Mouse (Mus musculus): Measurements from ENCODE around the gene Fam166a.
"Not testable (repeated sequence)": the region's sequence is repeated elsewhere in the genome, so short reads cannot be mapped to it uniquely, and the experiment has no call there.

Gene Fam166a

DNA sequence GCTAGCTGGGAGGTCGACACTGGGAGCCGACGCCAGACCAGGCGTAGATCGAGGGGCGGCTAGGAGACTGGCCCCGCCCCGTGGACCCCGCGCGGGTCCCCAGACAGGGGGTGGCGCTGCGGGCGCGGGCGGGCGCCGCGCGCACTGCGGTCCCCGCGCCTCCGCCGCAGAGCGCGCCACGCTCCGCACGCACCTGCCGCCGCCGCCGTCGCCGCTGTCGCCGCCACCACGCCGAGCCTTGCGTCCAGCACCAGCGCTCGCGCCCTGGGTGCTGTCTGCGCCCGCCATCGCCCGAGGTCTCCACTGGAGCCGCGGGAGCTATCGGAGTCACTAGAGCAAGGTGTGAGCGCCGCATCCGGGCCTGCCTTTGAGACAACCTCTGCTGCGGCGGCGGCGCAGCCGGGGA lies 23.6 kb downstream of the Fam166a start, which contains the start of the genes Rnf208 and Cysrt1:
Rnf208 (plus strand) TSS at position 155 of the 406 bp plus-strand sequence.
Cysrt1 (minus strand) TSS at position 352 of the 406 bp plus-strand sequence.
- peak; percentile 62 for DNase-seq (ENCODE audit: low spot score)

DNA sequence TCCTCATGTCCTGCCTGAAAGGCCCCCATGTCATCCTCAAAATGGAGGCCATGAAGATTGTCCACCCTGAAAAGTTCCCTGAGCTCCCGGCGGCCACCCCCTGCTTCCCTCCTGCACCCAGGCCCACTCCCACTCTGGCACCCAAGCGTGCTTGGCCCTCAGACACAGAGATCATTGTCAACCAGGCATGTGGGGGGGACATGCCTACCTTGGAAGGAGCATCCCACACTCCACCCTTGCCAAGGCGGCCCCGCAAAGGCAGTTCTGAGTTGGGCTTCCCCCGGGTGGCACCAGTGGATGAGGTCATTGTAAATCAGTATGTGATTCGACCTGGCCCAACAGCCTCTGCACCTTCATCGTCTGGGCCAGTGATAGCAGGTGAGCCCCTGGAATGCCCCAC lies 24.8 kb downstream of the Fam166a start:
- DNase-seq (ENCODE audit: low spot score): no peak

DNA sequence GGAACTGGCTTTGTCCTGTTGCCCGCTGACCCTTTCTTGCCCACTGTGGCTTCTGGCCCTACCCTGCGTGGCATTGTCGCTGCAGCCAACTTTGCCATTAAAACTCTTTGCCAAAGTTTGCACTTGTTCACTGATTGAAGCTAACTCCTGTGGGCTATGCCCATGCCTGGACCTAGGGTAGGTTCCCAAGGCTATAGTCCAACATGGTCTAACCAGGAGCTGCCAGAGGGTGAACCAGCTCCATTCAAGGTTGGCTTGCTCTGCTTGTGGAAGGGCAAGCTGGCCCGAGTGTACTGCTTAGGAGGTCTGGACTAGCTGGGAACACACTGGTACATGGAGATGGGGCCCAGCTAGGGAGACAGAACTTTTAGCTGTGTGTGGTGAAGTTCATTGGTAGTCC lies 25.6 kb downstream of the Fam166a start:
- no peak for DNase-seq (ENCODE audit: low spot score)

DNA sequence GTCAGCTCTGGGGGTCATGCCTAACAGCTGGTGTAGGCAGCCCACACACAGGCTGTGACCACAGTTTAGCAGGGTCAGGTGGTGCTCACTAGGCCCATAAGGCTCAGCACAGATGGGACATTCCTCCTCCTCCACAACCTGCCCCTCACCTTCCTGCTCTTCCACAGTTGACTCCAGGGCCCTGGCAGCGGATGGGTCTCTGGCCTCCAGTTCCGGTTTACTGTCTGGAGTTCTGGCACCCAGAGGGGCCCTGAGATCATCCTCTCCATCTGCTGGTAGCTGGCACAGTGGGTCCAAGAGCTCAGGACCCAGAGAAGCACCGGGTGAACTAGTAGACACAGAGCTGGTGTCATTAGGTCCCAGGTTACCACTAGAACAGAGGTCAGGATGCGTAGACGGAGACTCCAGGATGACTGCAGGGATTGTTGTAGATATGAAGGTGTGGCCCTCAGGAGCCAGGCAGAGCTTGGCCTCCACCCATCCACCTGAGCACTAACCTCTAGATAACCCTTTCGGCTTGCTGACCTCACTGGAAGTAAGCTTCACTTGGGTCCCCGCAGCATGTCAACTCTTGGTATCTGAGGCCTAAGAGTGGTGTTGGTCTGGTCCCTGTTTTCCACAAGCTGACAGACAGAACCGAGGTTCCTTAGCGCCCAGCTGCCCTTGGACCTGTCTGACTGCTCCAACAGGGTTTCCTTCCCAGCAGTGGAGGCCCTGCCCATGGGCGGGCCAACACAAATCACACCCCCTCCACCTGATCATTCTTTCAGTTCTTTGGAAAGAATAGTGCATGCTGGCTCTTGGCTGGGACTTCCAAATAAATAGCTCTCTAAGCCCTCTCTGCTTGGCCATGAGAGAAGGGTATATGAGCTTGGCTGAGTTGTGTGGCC lies 27.9 kb downstream of the Fam166a start, which contains the start of gene AL732309.1:
AL732309.1 (minus strand) TSS at position 681 of the 890 bp plus-strand sequence.
- DNase-seq (ENCODE audit: low spot score): no peak

DNA sequence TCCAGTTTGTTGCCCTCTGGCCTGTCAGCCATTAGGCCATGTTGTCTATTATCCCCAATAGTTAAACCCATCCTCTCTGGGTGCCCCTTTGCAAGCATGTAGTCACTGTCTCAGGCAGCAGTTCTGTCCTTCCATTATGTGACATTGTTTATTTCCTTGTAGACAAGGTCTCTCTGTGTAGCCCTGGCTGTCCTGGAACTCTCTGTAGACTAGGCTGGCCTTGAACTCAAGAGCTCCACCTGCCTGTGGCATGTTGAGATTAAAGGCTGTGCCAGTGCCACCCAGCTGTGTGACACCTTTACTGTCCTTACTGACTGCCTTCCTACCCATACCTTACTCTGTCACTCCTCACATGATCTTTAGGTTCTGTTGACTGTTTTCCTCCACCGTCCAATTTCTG lies 33.8 kb downstream of the Fam166a start:
- no peak for DNase-seq (ENCODE audit: low spot score)

DNA sequence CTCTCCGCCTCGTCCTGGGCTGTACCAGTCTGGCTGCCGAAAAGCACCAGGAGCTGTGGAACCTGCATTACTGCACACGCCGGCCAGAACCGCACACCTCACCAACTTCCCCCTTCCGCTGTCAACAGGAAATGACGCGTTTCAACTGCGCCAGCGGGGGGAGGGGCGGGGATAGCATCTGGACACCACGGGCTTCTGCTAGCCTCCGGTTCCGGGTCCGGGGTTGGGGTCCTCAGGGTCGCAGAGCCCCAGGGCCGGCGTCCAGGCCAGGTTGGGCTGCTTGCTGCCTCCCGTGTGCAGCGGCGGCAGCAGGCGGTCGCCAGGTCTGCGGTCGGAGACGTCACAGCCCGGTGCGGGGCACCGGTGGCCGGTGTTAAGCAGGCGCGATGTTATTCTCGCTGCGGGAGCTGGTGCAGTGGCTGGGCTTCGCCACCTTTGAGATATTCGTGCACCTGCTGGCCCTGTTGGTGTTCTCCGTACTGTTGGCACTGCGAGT lies 36.8 kb downstream of the Fam166a start, which contains the start of gene Tmem203:
Tmem203 (plus strand) TSS at position 156 of the 496 bp plus-strand sequence.
- DNase-seq (ENCODE audit: low spot score): peak; percentile 95

DNA sequence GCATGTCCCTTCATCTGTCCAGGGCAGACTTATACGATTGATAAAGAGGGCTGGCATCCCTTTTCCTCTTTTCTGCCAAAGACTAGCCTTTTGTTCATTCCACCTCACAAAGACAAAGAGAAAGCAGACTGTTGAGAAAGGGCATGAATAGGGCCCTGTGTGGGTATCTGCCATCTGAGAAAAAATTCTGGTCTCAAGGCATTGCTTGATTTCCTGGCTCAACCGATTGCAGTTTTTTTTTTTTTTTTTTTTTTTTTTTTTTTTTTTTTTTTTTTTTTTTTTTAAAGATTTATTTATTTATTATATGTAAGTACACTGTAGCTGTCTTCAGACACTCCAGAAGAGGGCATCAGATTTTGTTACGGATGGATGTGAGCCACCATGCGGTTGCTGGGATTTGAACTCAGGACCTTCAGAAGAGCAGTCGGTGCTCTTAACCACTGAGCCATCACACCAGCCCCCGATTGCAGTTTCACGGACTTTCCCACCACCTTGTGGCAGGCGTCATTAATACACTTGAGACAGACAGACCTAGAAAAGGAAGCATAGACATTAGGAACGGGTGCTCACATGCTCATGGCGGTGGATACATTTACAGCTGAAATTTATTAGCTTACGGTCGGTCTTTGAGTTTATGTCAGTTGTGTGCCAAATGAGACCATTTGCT lies 38.0 kb downstream of the Fam166a start:
- DNase-seq (ENCODE audit: low spot score): peak; percentile 60

DNA sequence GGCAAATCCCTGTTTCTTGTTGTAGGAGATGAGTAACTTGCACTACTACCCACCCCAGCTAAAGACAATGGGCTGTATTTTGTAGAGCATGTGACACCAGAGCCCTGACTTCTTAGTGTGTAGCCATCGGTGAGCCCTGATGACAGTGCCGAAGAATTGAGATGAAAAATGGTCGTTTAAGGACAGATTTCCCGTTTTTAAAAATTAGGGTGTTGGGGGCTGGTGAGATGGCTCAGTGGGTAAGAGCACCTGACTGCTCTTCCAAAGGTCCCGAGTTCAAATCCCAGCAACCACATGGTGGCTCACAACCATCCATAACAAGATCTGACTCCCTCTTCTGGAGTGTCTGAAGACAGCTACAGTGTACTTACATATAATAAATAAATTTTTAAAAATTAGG lies 38.7 kb downstream of the Fam166a start:
- not testable (repeated sequence) for DNase-seq (ENCODE audit: low spot score)

DNA sequence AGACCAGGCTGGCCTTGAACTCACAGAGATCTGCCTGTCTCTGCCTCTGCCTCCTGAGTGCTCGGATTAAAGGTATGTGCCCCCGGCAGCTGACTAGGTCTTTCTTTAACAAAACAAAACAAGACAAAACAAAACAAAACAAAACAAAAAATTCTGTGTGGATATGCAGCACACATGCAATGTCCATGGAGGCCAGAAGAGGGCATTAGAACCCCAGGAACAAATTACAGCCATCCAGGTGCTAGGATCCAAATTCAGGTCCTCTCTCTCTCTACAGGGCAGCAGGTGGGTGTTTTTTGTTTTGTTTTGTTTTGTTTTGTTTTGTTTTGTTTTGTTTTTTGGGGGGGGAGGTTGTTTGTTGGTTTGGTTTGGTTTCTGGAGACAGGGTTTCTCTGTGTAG lies 40.3 kb downstream of the Fam166a start:
- DNase-seq (ENCODE audit: low spot score): peak; percentile 32

DNA sequence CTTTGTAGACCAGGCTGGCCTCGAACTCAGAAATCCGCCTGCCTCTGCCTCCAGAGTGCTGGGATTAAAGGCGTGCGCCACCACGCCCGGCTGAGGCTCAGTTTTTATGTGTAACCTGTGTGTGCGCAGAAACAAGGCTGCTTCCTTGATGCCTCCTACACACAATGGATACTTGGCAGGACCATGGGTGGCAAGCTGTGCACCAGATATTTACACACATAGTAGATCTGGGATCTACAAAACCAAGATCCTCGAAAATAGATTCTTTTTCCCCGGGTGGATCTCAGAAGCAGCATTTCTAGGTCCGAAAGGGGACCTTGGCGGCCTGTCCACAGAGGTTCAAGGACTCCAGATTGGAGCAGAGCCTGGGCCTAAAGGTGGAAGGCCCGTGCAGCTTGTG lies 43.3 kb downstream of the Fam166a start:
- no peak for DNase-seq (ENCODE audit: low spot score)

DNA sequence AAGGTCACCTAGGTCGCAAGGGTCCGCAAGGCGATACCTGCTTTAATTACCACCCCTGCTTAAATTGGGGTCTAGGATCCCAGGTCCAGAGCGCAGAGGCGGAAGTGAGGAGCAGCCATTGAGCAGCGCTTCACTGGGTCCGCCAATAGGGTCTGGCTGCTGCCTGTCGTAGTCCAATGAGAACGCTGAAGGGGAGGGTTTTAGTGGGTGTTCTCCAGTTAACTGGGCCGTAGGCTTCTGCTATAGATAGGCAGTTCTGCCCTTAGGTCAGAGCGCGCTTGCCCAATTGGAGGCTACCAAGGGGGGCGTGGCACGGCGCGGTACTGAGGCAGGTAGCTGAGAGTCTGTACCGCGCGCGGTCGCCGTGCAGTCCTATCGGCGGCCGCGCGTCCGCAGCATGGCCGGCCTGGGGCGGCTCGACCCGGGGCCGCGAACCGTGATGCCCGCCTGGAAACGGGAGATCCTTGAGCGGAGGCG lies 43.8 kb downstream of the Fam166a start, which contains the start of gene Tprn:
Tprn (plus strand) TSS at position 328 of the 477 bp plus-strand sequence.
- peak; percentile 97 for DNase-seq (ENCODE audit: low spot score)

DNA sequence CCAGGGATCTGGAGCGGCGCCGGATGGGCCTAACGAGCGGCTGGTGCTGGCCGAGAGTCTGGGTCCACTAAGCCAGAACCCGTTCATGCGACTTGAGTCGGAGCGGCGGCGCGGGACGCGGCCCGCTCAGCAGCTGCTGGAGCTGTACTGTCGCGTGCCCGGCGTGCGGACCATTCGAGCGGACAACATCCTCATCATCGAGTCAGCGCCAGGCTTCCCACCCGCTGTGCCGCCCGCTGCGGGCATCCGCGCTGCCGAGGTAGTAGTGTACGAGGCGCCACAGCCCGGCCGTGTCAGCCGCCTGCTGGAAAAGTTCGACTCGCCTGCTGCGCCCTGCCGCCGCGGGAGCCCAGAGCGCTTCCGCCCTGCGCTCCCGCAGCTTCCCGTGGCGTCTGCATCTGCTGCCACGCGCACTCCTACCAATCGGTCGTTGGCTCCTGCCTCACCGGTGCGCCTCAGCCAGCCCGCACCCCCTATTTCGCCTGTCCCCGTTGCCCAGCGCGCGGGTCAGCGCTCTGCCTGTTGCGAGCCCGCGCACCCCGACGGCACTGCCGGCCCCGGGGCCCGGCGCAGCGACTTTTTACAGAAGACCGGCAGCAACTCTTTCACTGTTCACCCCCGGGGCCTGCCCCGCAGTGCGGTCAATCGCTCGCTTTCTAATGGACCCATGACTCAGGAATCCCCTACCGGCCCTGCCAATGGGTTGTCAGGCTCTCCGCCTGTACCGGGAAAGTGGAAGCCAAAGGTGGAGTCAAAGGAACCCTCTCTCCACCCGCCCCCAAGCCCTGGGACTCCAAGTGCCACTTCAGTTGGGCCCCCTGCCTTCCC lies 44.5 kb downstream of the Fam166a start:
- peak; percentile 51 for DNase-seq (ENCODE audit: low spot score)

DNA sequence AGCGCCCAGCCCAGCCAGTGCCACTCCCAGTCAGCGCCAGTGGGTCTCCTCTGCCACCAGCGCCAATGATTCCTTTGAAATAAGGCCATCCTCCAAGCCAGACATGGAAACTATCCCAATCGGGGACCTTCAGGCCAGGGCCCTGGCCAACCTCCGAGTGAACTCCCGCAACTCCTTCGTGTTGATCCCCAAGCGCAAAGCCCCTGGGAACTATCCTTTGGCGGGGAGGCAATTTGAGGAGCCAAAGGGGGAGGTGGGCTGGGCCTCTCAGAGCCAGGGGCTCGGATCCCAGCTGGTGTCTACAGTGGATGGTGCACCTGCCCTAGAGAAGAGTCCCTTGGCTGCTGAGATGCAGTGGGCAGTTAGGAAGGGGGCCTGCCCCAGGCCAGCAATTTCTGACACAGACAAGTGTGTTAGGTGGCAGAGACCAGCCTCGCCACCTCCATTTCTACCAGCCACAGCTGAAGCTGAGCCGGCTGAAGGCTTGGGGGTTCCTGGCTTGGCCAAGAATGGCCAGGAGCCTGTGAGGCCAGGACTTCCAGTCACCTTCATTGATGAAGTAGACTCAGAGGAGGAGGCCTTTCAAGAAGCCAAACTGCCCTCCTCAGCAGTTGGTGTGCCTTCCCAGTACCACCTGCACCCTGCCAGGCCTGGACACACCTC lies 45.2 kb downstream of the Fam166a start:
- DNase-seq (ENCODE audit: low spot score): no peak

DNA sequence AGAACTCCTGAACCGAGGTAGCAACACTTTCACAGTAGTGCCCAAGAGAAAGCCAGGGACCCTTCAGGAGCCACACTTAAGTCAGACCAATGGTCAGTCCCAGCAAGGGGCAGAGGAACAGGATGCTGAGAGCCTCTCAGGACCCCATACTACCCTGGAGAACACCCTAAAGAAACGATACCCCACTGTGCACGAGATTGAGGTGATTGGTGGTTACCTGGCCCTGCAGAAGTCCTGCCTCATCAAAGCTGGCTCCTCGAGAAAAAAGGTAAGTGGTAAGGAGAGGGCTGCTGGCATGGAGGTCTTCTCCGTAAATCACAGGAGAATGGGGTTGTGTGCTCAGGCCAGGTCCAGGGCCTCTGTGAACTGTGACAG lies 45.7 kb downstream of the Fam166a start:
- DNase-seq (ENCODE audit: low spot score): no peak

DNA sequence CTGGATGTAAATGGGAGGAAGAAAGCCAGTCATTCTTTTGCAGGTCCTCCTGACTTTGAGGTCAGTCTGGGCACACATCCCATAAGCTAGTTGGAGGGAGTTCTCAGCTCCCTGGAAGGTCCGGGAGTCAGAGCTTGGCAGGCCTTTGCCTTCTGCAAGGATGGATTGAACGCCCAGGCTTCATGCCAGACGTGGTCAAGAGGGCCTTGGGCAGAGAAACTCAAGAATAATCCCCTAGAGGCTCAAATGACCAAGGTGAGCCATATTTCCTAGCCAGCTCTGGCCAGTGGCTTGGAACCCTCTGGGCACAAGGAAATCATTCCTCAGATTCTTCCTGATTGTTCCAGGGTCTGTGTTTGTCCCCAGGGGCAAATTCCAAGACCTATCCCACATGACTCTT lies 46.3 kb downstream of the Fam166a start:
- no peak for DNase-seq (ENCODE audit: low spot score)

DNA sequence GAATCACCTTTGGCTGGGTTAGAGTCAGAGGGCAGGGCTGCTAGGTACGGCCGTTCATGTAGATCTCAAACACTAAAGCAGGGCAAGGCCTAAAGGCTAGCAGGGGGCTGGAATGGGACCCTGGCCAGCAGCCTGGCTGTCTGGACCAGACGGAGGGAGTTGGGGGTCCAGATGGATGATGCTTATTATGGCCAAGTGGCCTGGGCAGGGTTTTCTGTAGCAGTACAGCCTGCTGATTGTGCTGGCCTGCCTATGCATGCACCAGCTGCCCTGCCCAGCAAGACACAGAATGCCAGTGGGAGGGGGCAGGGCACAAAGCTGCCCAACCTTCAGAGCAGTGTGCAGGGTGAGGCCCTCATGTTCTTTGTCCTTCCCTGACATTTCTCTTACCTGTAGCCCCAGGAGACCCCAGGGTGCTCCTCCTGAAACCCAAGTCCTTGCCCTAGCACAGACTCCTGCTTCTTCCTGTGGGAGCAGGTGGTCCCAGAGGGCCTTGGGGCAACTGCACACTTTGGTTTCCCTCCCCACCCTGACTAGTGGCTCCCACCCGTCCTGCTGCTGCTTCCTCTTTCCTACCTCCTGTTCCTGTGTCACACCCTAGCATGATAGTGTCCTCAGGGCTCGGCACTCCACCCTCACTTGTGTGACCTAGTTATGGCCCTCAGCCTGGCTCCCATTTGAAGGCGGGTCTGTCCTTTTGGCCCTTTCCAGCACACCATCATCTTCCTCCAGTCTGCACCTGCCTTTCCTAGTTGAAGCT lies 47.5 kb downstream of the Fam166a start:
- no peak for DNase-seq (ENCODE audit: low spot score)

DNA sequence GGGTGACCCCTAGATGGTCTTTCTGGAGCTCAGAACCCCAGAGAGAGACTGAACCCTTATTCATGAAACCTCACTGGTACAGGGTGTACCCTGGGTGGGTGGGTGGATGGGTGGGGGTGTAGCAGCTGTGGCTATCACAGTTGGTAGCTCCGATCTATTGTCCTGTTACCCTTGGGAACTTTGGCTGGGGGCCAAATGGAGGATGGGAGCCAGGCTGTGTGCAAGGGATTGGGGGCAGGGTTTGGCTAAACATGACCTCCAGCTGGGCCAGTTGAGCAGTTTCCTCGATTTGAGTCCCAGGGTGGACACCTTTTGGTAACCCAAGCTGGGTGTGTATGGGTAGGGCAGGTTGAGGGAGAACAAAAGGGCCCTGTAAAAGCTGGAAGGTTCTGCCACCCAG lies 48.2 kb downstream of the Fam166a start:
- DNase-seq (ENCODE audit: low spot score): no peak

DNA sequence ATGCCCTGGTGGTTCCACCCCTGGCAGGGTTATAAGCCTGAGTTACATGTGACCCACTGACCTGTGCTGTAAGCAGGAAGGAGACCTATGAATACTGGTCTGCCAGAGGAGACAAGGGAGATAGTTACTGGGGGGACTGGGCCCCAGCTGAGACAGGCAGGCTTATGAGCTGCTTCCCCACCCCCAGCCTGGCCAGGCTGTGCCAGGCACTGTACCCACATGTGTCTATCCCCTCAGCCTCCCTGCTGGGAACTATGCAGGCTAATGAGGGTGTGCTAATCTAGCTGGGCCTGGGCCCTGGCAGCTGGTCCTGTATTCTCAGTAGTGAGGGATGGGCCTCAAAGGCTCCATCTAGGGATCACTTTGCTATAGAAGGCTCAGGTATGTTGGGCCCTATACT lies 48.7 kb downstream of the Fam166a start:
- no peak for DNase-seq (ENCODE audit: low spot score)

DNA sequence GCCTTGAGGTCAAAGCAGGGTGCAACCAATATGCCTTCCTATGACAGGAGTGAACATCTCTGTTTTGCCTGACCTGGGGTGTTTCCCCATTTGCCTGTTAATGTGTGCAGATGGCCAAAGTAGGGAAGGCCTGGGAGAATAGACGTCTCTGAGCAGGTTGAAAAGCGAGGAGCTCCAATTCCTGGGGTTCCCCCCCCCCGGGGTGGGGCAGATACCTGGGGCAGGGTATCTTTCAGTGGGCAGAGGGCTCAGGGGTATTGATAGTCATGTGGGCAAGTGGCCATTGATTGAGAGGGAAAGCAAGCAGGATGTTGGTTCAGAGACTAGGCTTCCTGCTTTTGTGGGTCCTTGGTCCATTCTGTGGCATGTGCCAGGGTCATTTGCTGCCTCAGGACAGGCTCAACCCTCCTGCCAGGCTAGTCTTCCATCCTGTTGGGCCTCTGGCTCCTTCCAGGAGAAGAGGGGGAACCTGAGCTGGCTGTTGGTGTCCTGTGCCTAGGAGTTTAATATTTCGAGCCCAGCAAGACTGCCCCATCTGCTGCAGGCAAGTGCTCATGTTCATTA lies 49.3 kb downstream of the Fam166a start:
- DNase-seq (ENCODE audit: low spot score): no peak

Measured in retina, embryonic 14.5 days (tissue).